Mouse (Mus musculus) spleen, adult 12 weeks (tissue): ENCODE data around the gene Elmod3.
A peak's percentile ranks its signal among the peaks of the same experiment; 100 is the strongest.

Experiments used
- DNase-seq: peaks from one replicate; pipeline ENCODE4 v3.0.0; 2022; ENCODE audit warnings: low spot score

The Elmod3 gene

DNA sequence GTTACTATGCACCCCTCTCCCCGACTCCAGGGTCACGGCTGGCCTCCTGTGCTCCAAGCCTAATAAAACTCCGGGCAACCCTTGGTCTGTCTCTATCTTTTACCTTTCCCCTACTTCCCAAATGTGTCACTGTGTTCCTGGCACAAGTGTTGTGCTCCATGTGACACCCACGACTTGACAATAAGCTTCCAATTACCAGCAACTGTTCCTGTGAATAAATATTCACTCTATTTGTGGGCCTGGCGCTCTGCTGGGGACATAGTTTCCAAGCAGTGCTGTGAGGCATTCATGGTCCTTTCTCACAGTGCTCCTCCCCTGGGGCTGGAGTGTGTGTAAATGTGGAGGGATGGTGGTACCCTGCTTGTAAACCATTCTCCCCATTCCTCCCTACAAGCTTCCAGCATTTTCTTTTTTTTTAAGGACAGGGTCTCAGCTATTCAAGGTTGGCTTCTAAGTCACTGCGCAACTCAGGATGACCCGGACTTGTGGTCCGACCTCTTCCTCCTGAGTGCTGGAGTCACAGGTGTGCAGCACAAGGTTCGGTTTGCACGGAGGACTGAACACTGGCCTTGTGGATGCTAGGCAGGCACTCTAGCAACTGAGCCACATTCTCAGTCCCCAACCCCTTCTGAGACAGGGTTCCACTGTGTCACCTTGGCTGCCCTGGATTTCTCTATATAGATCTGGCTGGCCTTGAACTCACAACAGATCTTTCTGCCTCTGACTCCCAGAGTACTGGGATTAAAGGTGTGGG is 27.4 kb downstream of the Elmod3 start:
- DNase-seq: no peak

DNA sequence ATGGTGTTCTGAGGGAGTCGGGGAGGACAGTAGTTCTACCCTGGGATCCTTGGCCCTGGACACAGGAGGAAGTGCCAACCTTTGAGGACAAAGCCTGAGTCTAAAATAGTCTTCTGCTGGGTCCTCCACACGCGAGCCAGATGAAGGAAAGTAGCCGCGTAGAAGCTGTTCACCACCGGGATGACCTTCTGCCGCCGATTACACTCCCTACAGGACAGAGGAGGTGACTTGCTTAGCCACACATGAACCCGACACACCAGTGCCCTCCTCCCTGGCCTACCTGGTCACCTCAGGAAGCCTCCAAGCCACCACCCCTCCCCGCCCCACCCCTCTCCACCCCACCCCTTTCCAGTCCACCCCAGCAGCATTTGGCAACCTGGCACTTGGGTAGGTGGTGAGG is 29.5 kb downstream of the Elmod3 start:
- no peak for DNase-seq

DNA sequence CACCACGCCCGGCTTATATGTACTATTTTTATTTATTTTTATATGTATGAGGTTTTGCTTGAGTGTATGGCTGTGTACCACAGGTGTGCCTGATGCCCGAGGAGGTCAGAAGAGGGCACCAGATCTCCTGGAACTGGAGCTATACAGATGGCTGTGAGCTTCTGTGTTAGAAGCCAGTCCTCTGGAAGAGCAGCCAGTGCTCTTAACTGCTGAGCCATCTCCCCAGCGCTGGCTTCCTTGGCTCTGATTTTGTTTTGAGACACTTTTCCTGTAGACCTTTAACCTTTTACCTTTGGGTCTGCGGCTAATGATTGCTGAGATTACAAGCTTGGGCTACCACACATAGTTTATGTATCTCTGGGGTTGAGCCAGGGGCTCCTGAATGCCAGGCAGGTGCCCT is 30.7 kb downstream of the Elmod3 start:
- DNase-seq: no peak

DNA sequence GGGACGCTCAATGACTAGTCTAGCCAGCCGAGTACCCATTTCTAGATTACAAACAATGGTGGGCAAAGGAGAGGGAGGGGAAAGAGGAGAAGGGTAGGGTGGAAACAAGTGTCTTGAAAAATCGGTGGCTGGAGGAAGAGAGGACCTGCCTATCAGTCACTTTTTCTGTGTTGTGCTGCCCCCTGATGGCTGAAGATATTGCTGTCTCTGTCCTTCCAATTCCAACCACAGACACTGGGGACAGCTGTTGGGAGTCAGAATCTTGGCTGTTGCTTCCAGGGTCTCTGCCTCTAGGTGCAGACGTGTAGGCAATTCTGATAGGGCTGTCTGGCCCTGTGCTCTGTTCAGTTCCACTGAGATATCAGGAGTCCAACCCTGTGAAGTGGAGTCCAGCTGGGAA is 32.2 kb downstream of the Elmod3 start:
- DNase-seq: peak; percentile 70

DNA sequence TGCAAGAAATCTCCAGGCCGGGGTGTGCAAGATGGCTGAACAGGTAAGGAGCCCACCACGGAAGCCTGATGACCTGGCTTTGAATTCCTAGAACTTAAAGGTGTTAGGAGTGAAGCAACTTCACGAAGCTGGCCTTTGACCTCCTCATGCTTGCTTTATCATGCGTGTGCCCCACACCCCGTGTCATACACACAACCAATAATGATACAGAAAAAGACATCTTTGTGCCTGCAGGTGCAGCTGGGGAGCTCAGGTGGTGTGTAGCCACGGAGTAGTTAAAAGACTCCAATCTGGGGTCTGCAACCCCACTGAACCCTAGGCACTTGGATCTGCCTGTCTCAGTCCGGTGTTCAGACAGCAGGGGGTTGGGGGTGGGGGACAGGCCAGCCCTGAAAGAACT is 32.7 kb downstream of the Elmod3 start:
- no peak for DNase-seq

DNA sequence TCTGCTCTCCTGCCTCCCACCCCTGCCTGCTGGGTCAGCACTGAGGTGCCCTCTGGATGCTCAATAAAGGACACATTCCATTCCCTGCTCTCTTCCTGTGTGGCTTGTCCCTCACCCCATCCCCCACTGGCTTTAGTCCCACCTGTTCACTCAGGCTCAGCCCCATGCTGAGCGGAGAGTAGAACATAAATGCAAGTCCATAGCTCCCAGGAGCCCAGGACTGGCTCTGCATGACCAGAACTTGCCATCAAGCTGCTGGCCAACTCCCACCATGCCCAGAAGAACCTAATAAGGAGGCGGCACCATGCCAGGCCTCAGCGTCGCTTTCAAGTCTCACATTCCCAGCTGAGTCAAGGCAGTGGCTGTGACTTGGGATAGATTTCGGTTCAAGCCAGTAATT is 35.3 kb downstream of the Elmod3 start:
- no peak for DNase-seq

DNA sequence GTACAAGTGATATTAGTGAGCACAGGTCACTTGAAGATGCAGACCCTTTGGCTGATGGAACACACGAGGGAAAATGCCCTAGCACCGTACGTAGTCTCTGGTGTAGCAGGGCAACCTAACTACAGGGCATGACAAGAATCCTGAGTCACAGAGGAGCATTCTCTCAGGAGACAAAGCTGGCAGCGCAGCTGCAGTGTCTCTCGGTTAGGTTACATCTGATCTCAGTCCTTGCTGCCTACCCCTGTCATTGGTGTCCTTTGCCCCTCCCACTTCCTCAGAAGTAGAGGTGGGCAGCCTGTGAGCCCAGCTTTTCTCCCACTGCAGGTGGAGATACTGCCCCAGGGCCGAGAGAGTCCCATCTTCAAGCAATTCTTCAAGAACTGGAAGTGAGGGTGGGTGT is 35.7 kb downstream of the Elmod3 start:
- no peak for DNase-seq

DNA sequence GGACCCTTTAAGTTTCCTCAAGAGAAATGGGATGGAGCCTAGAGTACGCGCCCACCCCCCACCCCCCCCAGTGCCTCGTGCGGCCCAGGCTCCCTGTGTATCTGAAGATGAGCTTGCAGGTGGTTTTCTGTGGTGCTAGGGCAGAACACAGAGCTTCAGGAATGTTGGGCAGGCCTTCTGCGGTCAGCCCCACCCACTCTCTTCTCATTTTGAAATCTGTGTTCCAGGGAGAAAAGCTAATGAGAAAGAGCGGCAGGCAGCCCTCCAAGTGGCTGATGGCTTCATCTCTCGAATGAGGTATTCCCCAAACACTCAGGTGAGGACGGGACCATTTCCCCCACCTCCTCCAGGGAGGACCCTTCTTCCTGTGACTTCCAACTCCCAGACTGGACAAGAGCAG is 37.4 kb downstream of the Elmod3 start:
- DNase-seq: no peak

DNA sequence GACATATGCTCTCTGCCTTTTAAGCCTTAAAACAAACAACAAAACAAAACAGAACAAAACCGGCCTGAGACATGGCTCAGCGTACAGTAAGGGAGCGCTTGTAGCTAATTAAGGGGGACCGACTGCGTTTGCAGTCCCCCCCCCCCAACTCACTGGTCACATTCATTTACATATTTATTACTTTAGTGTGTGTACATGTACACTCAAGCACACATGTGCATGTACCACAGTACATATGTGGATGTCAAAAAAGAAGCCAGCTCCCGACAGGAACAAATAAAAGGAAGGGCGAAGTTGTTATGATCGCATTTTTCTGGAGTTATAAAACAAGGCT is 45.2 kb downstream of the Elmod3 start:
- no peak for DNase-seq

DNA sequence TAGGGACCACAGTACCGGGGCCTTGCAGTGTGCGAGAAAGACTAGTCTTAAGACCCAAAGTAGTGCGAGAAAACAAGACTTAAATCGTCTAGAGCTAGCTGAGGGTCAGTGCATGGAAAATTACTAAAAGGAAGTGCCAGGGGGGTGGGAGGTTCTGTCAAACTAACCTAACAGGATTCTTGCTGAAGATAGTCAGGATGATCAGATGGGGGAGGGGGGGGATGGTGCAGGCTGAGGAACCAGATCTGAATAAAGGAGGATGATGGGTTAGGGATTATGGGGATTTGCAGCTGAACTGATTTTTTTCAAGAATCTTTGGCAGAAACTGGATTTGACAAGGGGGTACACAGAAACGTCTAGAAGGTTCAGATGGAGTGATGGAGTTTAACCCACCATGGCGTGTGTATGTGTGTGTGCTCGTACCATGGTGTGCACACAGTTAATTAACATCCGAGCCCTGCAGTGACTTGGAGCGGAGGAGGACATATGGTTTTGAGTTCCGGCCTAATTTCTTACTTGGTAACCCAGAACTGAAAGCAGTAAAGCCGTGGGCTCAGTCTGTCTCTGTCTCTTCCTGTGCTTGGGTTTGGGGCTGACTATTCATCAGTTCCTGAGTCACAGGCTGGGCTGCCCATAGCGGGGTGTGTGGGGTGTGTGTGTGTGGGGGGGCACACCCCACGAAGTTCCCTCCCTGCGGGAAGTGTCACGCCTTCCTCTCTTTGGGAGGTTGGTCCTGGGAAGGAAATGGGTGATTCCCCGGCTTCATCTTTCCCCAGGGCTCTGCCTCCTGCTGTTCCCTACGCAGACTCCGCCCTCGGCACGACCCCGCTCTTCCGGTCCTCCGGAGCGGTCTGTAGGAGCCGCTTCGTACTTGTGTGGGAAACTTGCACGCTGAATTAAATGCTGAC is 45.8 kb downstream of the Elmod3 start:
- peak; percentile 26 for DNase-seq

DNA sequence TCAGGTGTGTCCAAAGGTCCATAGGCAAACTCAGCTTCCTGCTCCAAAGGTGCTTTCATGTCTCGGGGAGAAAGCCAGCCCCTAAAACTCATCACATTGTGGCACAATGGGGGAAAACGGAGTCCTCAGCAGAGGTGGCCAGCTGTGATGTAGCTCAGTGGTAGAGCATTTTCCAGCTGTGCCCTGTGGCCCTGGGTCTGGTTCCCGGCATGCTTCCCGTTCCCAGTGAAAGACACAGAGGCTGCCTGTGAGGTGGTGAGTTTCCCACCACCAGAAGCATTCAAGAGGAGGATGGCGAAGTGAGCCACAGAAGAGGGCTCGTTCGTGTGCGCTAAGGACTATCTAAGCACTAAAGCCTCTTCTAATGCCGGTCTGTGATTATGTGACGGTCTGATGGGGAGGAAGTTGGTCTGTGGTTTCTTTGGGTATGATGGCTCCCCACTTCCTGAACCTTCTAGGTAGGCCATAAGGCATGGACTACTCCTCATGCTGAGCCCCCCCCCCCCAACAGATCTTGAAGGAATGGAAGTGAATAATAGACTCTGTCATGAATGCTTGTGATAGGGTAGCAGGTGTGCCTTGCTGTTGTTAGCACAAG is 47.6 kb downstream of the Elmod3 start:
- DNase-seq: no peak

DNA sequence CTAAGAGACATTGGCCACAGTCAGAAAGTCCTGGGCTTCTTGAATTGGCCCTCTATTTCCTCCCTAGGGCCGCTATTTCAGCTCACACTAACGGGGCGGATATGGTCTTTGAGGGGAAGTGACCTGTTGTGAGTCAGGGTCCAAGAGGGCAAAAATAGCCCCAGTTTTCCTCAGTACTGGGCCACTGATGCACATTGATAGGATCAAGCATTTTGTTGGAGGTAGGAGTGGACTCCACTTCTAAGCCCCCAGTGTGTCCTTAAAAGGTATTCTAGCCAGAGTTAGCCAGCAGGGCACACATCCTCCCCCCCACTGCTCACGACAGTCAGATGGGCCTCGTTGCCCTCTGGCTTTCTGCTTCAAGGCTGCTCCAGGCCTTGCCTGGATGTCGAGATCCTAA is 48.2 kb downstream of the Elmod3 start:
- no peak for DNase-seq

DNA sequence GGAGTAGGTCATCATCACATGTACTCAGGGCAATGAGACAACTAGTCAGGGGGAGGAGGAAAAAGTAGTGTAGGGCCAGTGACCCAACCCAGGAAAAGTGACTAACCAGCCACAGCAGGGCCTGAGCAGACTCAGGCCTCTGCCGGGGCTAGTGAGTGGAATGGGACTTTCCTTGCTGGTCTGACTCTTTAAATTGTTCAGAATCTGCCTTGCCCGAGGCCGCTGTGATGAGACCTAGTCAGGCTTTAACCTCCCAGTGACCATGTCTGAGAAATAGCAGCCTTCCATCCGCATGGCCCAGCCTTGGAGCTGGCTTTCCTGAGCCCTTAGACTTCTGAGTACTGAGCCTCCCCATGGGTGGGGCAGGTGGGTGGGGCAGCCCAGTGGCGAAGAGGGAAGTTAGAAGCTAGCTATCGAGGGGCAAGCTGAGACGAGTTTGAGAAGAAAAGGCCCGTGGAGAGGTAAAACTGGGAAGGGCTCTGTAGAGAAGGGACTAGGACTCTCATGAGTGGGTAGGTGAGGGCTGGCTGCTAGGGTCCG is 49.1 kb downstream of the Elmod3 start:
- peak; percentile 22 for DNase-seq

DNA sequence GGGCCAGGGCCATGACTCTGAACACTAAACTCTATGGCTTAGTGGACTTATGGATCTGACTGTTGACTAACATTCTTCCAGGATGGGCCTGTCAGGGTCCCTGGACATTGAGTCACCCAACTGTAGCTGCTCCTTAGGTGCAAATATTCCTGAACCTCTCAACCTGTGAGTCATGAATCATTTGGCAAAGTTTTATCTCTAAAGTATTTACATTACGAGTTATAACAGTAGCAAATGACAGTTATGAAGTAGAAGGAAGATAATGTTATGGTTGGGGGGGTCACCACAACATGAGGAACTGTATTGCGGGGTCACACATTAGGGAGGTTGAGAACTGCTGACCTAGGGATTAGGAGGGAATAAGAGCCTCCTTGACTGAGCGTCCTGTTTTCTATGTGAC is 50.4 kb downstream of the Elmod3 start:
- DNase-seq: no peak

DNA sequence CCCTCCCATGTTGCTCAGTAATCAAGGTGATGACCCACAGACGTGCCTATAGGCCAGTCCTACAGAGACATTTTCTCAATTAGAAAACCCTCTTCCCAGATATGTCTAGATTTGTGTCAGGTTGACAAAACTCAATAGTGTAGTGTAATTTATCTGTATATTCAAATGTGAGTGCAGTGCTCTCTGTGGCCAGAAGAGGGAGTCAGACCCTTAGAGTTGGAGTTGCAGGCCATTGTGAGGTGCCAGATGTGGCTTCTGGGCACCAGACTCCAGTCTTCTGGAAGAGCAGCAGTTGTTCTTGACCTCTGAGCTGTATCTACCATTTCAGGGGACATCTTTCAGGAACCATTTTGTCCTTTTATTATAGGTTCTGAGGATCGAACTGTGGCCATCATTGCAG is 51.1 kb downstream of the Elmod3 start:
- no peak for DNase-seq

DNA sequence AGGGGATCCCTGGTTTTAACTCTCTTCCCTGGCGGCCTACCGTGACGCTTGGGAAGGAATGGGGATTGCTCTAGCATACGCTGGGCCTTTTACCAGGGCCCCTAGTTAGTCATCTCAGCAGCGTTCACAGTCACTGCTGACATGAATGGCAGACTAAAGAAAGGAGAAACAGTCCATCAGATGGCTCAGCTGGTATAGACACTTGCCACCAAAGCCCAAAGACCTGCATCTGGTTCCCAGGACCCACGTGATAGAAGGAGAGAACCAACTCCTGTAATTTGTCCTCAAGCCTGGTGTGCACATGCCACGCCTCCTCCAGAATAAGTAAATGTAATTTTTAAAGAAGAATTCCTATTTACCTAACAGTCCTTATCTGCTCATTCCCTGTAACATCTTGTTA is 52.8 kb downstream of the Elmod3 start:
- DNase-seq: no peak

DNA sequence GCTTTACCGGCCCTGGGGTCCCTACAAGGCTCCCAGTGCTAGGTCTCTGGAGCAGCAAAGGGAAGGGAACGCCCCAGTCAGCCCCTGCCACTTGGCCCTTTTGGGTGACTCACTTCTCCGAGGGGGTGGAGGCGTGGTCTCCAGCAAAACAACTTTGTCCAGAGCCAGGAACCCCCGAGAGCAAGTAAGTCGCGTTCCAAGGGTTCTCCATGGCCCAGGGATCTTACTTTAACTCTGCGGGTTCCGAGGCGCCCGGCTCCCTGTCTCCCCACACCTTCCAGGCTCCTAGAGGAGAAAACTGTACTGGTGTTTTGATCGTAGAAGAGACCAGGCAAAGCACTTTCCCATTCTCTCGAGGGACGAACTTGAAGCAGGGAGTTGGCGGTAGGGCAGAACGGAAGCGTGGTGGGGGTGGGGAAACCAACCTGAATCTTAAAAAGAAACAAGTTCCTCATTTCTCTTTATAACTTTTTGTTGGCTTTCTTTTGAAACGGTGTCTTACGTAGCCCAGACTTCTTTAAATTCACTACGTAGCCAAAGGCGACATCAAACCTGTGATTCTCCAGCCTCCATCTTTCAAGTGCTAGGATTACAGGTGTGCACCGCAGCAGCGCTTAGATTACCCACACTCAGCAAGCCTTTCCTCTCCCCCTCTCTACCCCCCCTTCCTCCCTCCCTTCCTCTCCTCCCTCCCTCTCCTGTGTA is 53.8 kb downstream of the Elmod3 start, which contains the start of gene Capg:
Gene Capg, plus strand, starts transcription at position 109 of the 705 bp plus-strand sequence.
- DNase-seq: peak; percentile 25

DNA sequence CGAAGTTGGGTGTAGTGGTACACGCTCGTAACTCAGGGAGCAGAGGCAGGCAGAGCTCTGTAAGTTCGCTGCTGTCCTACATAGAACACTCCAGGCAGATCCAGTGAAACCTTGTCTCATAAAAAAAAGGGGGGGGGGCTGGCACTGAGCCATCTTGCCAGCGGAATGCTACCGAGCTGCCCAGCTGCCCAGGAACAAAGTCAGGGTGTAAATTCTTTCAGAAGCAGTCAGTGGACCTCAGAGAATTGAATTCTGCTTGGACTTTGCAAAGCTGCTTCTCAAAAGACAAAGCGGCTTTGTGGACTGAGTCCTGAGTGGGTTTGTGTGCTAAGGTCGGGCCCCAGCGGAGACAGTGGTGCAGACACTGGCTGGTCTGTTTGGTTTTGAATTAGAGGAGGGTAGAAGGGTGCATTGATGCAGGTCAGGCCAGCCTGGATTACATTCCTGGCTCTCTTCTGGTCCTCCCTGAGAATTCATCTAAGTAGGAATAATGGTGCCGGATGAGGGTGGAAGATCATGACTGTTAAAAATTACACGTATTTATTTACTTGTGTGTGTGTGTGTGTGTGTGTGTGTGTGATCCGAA is 54.9 kb downstream of the Elmod3 start:
- no peak for DNase-seq

DNA sequence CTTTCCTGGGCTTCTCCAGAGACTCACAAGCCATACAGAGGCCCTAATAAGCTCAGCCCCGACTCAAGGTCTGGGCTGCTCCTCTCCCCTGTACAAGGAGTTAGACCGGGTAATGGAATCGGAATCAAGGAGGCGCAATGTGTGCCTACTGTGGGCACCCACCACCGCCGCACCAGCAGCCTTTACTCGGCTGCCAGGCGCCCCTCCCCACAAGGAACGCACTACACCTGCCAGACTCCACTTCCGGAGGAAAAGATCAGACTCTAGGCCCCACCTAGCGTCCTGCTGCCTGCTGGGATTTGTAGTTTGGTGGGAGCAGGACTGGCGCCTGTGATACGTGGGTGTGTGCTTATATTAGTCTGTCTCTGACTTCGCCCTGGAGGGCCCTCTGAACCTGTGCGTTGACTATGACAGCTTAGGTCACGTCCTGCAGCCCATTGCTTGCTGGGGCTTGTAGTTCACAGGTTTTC is 59.6 kb downstream of the Elmod3 start:
- peak; percentile 70 for DNase-seq

DNA sequence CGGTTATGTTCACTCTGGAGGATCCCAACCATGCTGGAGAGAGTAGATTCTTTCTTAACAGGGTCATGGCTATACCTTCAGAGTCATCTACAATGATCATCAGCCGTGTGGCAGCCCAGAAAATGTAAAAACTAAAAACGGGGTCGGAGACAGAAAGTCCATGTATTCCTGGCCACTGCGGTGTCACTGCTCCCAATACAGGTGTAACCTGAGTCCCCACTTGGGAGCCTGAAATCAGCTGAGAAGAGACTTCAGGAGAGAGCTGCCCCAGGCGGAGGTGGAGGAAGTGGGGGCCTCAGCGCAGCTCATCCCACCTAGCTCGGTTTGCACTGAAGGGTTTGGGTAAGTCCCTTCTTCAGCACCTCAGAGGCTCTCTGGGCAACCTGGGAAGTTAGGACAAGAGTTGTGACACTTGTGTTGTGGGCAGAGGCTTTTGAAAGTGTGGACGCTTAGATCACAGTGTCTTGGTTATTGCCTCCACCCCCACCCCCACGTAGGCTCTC is 60.2 kb downstream of the Elmod3 start:
- DNase-seq: no peak

DNA sequence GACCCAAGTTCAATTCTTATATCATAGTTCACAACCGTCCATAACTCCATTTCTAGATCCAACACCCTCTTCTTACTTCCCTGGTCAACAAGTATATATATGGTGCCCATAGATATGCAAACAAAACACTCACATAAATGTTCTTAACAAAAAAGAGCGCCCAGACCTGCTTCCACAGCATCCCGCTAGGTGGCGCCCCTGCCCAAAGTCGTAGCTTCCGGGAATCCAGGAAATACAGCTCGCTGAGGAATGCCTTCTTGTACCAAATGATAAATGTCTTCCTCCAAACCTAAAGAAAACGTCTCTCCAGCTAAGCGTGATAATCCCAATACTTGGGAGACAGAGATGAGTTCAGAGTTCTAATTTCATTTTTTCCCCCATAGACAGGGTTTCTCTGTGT is 63.0 kb downstream of the Elmod3 start:
- DNase-seq: peak; percentile 71
